Mouse (Mus musculus) olfactory bulb, adult 2 months (tissue): ENCODE measurements around the gene Sdhc. TPM values are rescaled to one million over a fixed set of nuclear protein-coding genes. Genes with fewer than 3 reads are reported as not detected.

Experiments
- H3K27ac ChIP-seq: fragments of 200-500 bp; 2 replicates; pipeline ENCODE4 v1.5.1; 2012; ENCODE audit warnings: low read depth, low read length; ENCODE audit not compliant: insufficient read depth
- H3K4me1 ChIP-seq: fragments of 200-500 bp; 2 replicates; pipeline ENCODE4 v1.6.1; 2012; ENCODE audit warnings: low read length; ENCODE audit not compliant: control insufficient read depth, insufficient read depth
- H3K4me3 ChIP-seq: fragments of 200-500 bp; 2 replicates; pipeline ENCODE4 v1.5.1; 2012; ENCODE audit warnings: mild to moderate bottlenecking, low read depth, low read length, moderate library complexity; ENCODE audit not compliant: insufficient read depth
- CTCF ChIP-seq: fragments of 200-500 bp; IDR thresholded peaks from 2 replicates; pipeline ENCODE4 v1.5.1; 2012; ENCODE audit warnings: low read depth, mild to moderate bottlenecking, low read length, moderate library complexity; ENCODE audit not compliant: insufficient read depth
- POLR2A ChIP-seq: fragments of 200-500 bp; IDR thresholded peaks from 2 replicates; pipeline ENCODE4 v1.6.1; 2012; ENCODE audit warnings: mild to moderate bottlenecking, low read depth, low read length, moderate library complexity; ENCODE audit not compliant: insufficient read depth
- WGBS: fragments of 180-500 bp; shearing (Covaris S2); methylation state at CpG from one replicate; pipeline ENCODE4 v1.1.7; 2018; 5-methylcytosine and 5-hydroxymethylcytosine counted together
- polyA plus RNA-seq: library from polyadenylated mRNA; stranded (reverse); fragments of >200 nt; gene quantifications from 2 replicates; pipeline ENCODE4 v1.2.4, GENCODE M21; 2012; ENCODE audit warnings: low replicate concordance; ENCODE audit not compliant: missing spikeins, insufficient read depth, insufficient read length

The Sdhc gene
- polyA plus RNA-seq, 1 experiment: not detected

GRCm38 (mm10) chr1:171120893-171121292, 29.5 kb downstream of the Sdhc start:
- TF ChIP-seq POLR2A: no peak
- WGBS: 40% methylated on average over 3 of the region's 3 CpGs
- H3K4me3 ChIP-seq: no peak overlapping the region
- H3K27ac ChIP-seq: no peak overlapping the region
- H3K4me1 ChIP-seq: no peaks in the 10 kb centered on the region

- no peaks in the 10 kb centered on the region for H3K4me1 ChIP-seq
- TF ChIP-seq POLR2A (no peak), CTCF (no peak)
- 86% methylated on average over 14 of the region's 14 CpGs for WGBS
- no peak overlapping the region for H3K4me3 ChIP-seq
- H3K27ac ChIP-seq: no peak overlapping the region
Measured at GRCm38 (mm10) chr1:171119405-171119804, 31.0 kb downstream of the Sdhc start.

- WGBS: 73% methylated on average over 5 of the region's 5 CpGs
- Histone ChIP-seq H3K27ac (no peak overlapping the region), H3K4me3 (no peak overlapping the region), H3K4me1 (peaks cover 2% of the 10 kb centered on the region)
- TF ChIP-seq CTCF: no peak
- no peak for TF ChIP-seq POLR2A
Measured at GRCm38 (mm10) chr1:171118996-171119395, 31.4 kb downstream of the Sdhc start.

- no peak overlapping the region for H3K4me3 ChIP-seq
- H3K4me1 ChIP-seq: peaks cover 5% of the 10 kb centered on the region
- 10% methylated on average over 4 of the region's 4 CpGs for WGBS
- H3K27ac ChIP-seq: no peak overlapping the region
- no peak for TF ChIP-seq CTCF
- TF ChIP-seq POLR2A: no peak
Measured at GRCm38 (mm10) chr1:171118269-171118684, 32.1 kb downstream of the Sdhc start.

- 84% methylated on average over 4 of the region's 4 CpGs for WGBS
- Histone ChIP-seq H3K27ac (no peak overlapping the region), H3K4me3 (no peak overlapping the region), H3K4me1 (peaks cover 5% of the 10 kb centered on the region)
- TF ChIP-seq POLR2A (no peak), CTCF (no peak)
Measured at GRCm38 (mm10) chr1:171116280-171116679, 34.1 kb downstream of the Sdhc start.

- WGBS: 3% methylated on average over 24 of the region's 24 CpGs
Measured at GRCm38 (mm10) chr1:171113873-171114299, 36.5 kb downstream of the Sdhc start, which contains the start of gene Cfap126. Cfap126 (plus strand) TSS chr1:171113918.

GRCm38 (mm10) chr1:171112986-171113385, 37.4 kb downstream of the Sdhc start:
- peaks cover 7% of the 10 kb centered on the region for H3K4me1 ChIP-seq
- 85% methylated on average over 4 of the region's 4 CpGs for WGBS
- TF ChIP-seq CTCF: no peak
- no peak for TF ChIP-seq POLR2A
- H3K27ac ChIP-seq: no peak overlapping the region
- no peak overlapping the region for H3K4me3 ChIP-seq

More at GRCm38 (mm10) chr1:171113873-171114299, 36.5 kb downstream of the Sdhc start, which contains the start of gene Cfap126:
- Histone ChIP-seq H3K27ac (peak within 1 kb of the TSS; percentile 9), H3K4me3 (peak within 1 kb of the TSS; percentile 54), H3K4me1 (peaks cover 7% of the 10 kb centered on the region)
- TF ChIP-seq CTCF (no peak), POLR2A (no peak)

- Histone ChIP-seq H3K4me1 (peaks cover 7% of the 10 kb centered on the region), H3K4me3 (peak overlapping the region; percentile 82), H3K27ac (no peak overlapping the region; the same call in 1 of the 2 replicates)
- TF ChIP-seq POLR2A (no peak), CTCF (no peak)
- WGBS: 1% methylated on average over 15 of the region's 15 CpGs
Measured at GRCm38 (mm10) chr1:171111781-171112575, 38.4 kb downstream of the Sdhc start.

- WGBS: under 1% methylated on average over 38 of the region's 38 CpGs
- Histone ChIP-seq H3K4me1 (peaks cover 7% of the 10 kb centered on the region), H3K4me3 (peak overlapping the region; percentile 82), H3K27ac (peak overlapping the region; percentile 94)
- peak; percentile 99 for TF ChIP-seq CTCF
- no peak for TF ChIP-seq POLR2A
Measured at GRCm38 (mm10) chr1:171111020-171111780, 39.2 kb downstream of the Sdhc start.
